Mouse (Mus musculus): ENCODE data around the gene Ddx17.

- TF ChIP-seq POLR2A (IDR thresholded peaks at IDR 0.05; ENCODE audit: low read depth, low read length) (no peak), CTCF (IDR thresholded peaks at IDR 0.05; ENCODE audit: extremely low read depth, insufficient read length, insufficient replicate concordance, low read depth, low read length) (no peak)
Observed at GRCm38 (mm10) chr15:79518571-79518970, 28.0 kb downstream of the Ddx17 start.

Data from small intestine, adult 2 months (tissue).